Mouse (Mus musculus): ENCODE results near the gene Cyth1. TPM values are rescaled to one million over a fixed set of nuclear protein-coding genes. Genes with fewer than 3 reads are reported as not detected.
A peak's percentile ranks its signal among the peaks of the same experiment; 100 is the strongest.

The Cyth1 gene
- total RNA-seq (2012; rRNA removed) (47.8 and 49.7 TPM in 2 replicates), total RNA-seq (2014; rRNA removed) (108 and 122 TPM in 2 replicates), polyA plus RNA-seq (2012; ENCODE audit: insufficient read length, low read depth) (79.7 and 127 TPM in 2 replicates)

DNA sequence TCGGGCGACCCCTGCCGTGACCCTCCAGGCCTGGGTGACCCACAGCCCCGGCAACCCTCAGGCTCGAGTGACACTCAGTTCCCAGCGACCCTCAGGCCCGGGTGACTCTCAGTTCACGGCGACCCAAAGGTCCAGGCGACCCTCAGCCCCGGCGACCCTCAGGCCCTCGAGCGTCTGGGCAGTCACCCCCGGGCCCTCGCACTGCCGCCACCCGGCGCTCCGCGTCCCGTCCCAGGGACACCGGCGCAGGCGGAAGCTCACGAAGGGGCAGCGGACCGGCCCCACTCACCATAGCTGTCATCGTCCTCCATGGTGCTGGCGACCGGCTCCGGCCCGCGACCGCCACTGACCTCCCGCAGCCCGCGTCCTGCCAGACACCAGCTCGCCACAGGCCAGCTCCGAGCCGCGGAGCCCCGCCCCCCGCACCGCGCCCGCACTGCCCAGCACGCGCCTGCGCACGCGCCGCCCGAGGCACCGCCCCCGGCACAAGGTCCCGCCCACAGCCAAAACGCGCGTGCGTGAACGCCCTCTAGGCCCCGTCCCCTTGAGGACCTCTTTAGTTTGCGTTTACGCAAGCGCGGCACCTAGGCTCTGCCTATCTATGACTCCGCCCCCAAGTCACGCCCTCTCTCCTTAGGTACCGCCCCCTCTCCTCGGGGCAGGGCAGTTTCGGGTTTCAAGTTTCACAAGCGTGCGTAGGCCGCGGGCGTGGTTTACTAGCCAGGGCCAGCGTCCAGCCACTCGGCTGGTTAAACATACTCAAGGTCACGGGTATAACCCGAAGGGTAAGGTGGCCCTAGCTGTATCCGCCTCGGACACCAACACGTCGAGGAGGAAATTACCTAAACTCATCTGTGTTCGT is at the start of gene Cyth1:
TSS of gene Cyth1 (minus strand) at position 443 of the 862 bp plus-strand sequence.
- H3K9ac ChIP-seq (ENCODE audit: insufficient read depth, low read depth), result peak within 1 kb of the TSS; percentile 82
- dilution Hi-C loops (cut with MboI; ENCODE audit: extremely low pct_ligation_motif_present, extremely low pct_unique_long_range_greater_than_20kb, low sequenced_read_pairs) (no loop called here), in situ Hi-C loops (cut with MboI; ENCODE audit: low pct_ligation_motif_present, low pct_unique_long_range_greater_than_20kb, low sequenced_read_pairs) (no loop called here)
- TF ChIP-seq ZMIZ1 (IDR thresholded peaks at IDR 0.05; ENCODE audit: low read depth, low read length) (no peak; the same call in 1 of the 2 replicates), IRF4 (IDR thresholded peaks at IDR 0.05; ENCODE audit: low read depth, low read length) (peak; percentile 71), POLR2A (IDR thresholded peaks at IDR 0.05; ENCODE audit: low read depth, low read length) (peak; percentile 78; the same call in 1 of the 2 replicates), ETS1 (conservative IDR thresholded peaks at IDR 0.05; ENCODE audit: low read depth, low read length) (no peak; the same call in 1 of the 2 replicates), BHLHE40 (IDR thresholded peaks at IDR 0.05; ENCODE audit: low read depth, low read length) (peak; percentile 69), E2F4 (IDR thresholded peaks at IDR 0.05; ENCODE audit: insufficient replicate concordance, low read depth, low read length) (0 out of 2 replicates have a peak, but pooled peaks have one; percentile 30), KAT2A (IDR thresholded peaks at IDR 0.05; ENCODE audit: insufficient replicate concordance, low read length) (no peak), EP300 (IDR thresholded peaks at IDR 0.05; ENCODE audit: low read length) (peak; percentile 26; the same call in 1 of the 2 replicates), TCF12 (IDR thresholded peaks at IDR 0.05; ENCODE audit: low read depth, low read length) (peak; percentile 72; the same call in 1 of the 2 replicates), RCOR1 (conservative IDR thresholded peaks at IDR 0.05; ENCODE audit: low read depth, low read length) (0 out of 2 replicates have a peak, but pooled peaks have one; percentile 45), SIN3A (IDR thresholded peaks at IDR 0.05; ENCODE audit: low read length) (peak; percentile 82), TBP (conservative IDR thresholded peaks at IDR 0.05; ENCODE audit: low read depth, low read length) (0 out of 2 replicates have a peak, but pooled peaks have one; percentile 36), CHD2 (IDR thresholded peaks at IDR 0.05; ENCODE audit: low read length) (no peak), ELF1 (IDR thresholded peaks at IDR 0.05; ENCODE audit: low read depth, low read length) (no peak; the same call in none of the 2 replicates), CHD1 (IDR thresholded peaks at IDR 0.05; ENCODE audit: low read depth, low read length) (no peak), ZNF384 (IDR thresholded peaks at IDR 0.05; ENCODE audit: low read depth, low read length) (no peak), NELFE (IDR thresholded peaks at IDR 0.05; ENCODE audit: low read depth, low read length) (peak; percentile 66; the same call in 1 of the 2 replicates), POLR2AphosphoS2 (IDR thresholded peaks at IDR 0.05; ENCODE audit: low read depth, low read length) (no peak), JUN (IDR thresholded peaks at IDR 0.05; ENCODE audit: insufficient read depth, low read depth, low read length) (no peak), RAD21 (IDR thresholded peaks at IDR 0.05; ENCODE audit: low read depth, low read length) (no peak), HCFC1 (IDR thresholded peaks at IDR 0.05; ENCODE audit: low read depth, low read length) (no peak; the same call in 1 of the 2 replicates), CTCF (conservative IDR thresholded peaks at IDR 0.05 in 1 of 2, IDR thresholded peaks at IDR 0.05 in 1 of 2; ENCODE audit: low read depth in 2 of 2, low read length in 2 of 2) (0 out of 4 replicates have a peak, but pooled peaks of 1 of the 2 experiments have one; percentile 5), PAX5 (IDR thresholded peaks at IDR 0.05; ENCODE audit: low read length) (no peak), JUND (conservative IDR thresholded peaks at IDR 0.05; ENCODE audit: low read depth, low read length) (no peak), MXI1 (IDR thresholded peaks at IDR 0.05; ENCODE audit: low read depth, low read length) (peak; percentile 91), MAX (IDR thresholded peaks at IDR 0.05; ENCODE audit: low read length) (peak; percentile 75), USF1 (IDR thresholded peaks at IDR 0.05; ENCODE audit: low read depth, low read length) (no peak), NRF1 (IDR thresholded peaks at IDR 0.05; ENCODE audit: low read depth, low read length) (peak; percentile 97), MAZ (IDR thresholded peaks at IDR 0.05; ENCODE audit: low read depth, low read length) (peak; percentile 68; the same call in 1 of the 2 replicates), UBTF (IDR thresholded peaks at IDR 0.05; ENCODE audit: low read depth, low read length) (0 out of 2 replicates have a peak, but pooled peaks have one; percentile 27)
- H3K27me3 ChIP-seq (replicated peaks), result peaks cover 3% of the 10 kb centered on the region
- peak within 1 kb of the TSS; percentile 45 for H3K27ac ChIP-seq (ENCODE audit: insufficient read depth, low read depth)
- H3K36me3 ChIP-seq (replicated peaks in 1 of 2; ENCODE audit: control insufficient read depth in 1 of 2, insufficient read depth in 1 of 2, low read length in 1 of 2), result no peaks in the 10 kb centered on the region
- H3K4me1 ChIP-seq (ENCODE audit: control insufficient read depth in 1 of 2, insufficient read depth in 2 of 2), result peaks cover 14 to 52% of the 10 kb centered on the region in 2 experiments
- H3K9me3 ChIP-seq (replicated peaks; ENCODE audit: low read length), result no peaks in the 10 kb centered on the region
- peaks cover 23% of the 10 kb centered on the region for H3K79me2 ChIP-seq (replicated peaks; ENCODE audit: control insufficient read depth, extremely low read depth, insufficient read depth, poor library complexity, severe bottlenecking)
- peak; percentile 99 for DNase-seq (ENCODE audit: extremely low read depth)
- H3K4me3 ChIP-seq (replicated peaks in 1 of 3; ENCODE audit: low read depth in 2 of 3, low read length in 2 of 3, poor library complexity in 1 of 3), result peak within 1 kb of the TSS; percentile 66 to 85 (median 84)
- H3K4me2 ChIP-seq (ENCODE audit: insufficient read depth, low read depth, poor library complexity, severe bottlenecking), result peak within 1 kb of the TSS; percentile 76
